Mouse (Mus musculus): Measurements from ENCODE around the gene Gm11565. TPM values are rescaled to one million over a fixed set of nuclear protein-coding genes. Genes with fewer than 3 reads are reported as not detected.
"Not testable (repeated sequence)": the region's sequence is repeated elsewhere in the genome, so short reads cannot be mapped to it uniquely, and the experiment has no call there.

Gm11565 gene
- total RNA-seq (2014; rRNA removed; ENCODE audit: low replicate concordance) = not detected in 2 replicates
- polyA plus RNA-seq (2015; fragmentation: Nextera tagmentation; extraction: Ambion mirVana) = not detected in 2 replicates

GRCm38 (mm10) chr11:99914451-99914850 lies at the start of gene Gm11565:
Gm11565 (plus strand) TSS chr11:99914751.
- H3K9ac ChIP-seq (replicated peaks; ENCODE audit: low read depth, low read length) = no peak within 1 kb of the TSS
- H3K9me3 ChIP-seq (replicated peaks; ENCODE audit: control insufficient read depth, low read length) = no peaks in the 10 kb centered on the region
- H3K36me3 ChIP-seq (replicated peaks; ENCODE audit: control insufficient read depth, insufficient read depth, low read length) = no peaks in the 10 kb centered on the region
- no peak for TF ChIP-seq CTCF (IDR thresholded peaks at IDR 0.05; ENCODE audit: low read depth)
- TF ChIP-seq EP300 (IDR thresholded peaks at IDR 0.05; ENCODE audit: low read depth) = no peak
- no peaks in the 10 kb centered on the region for H3K4me1 ChIP-seq (ENCODE audit: control insufficient read depth, insufficient read depth)
- DNase-seq (ENCODE audit: low spot score) (no peak), ATAC-seq (ENCODE audit: insufficient read depth, low read depth) (no peak)
- no peak within 1 kb of the TSS for H3K4me2 ChIP-seq (ENCODE audit: low read depth, low read length)
- H3K4me3 ChIP-seq (ENCODE audit: low read depth, low read length) = no peak within 1 kb of the TSS
- H3K27ac ChIP-seq (ENCODE audit: low read depth) = no peak within 1 kb of the TSS
- WGBS = 82% methylated on average over 3 of the region's 3 CpGs
- no peaks in the 10 kb centered on the region for H3K27me3 ChIP-seq (ENCODE audit: control insufficient read depth, insufficient read depth, low read length)

GRCm38 (mm10) chr11:99873089-99873488 lies 41.5 kb upstream of the Gm11565 start, which contains the start of gene Krtap9-1:
Krtap9-1 (plus strand) TSS chr11:99873389.
- 46% methylated on average over 1 of the region's 1 CpGs for WGBS
- H3K4me1 ChIP-seq (ENCODE audit: control insufficient read depth, insufficient read depth); H3K27me3 ChIP-seq (ENCODE audit: control insufficient read depth, insufficient read depth, low read length); H3K4me2 ChIP-seq (ENCODE audit: low read depth, low read length); H3K9ac ChIP-seq (replicated peaks; ENCODE audit: low read depth, low read length); DNase-seq (ENCODE audit: low spot score); H3K4me3 ChIP-seq (ENCODE audit: low read depth, low read length); H3K27ac ChIP-seq (ENCODE audit: low read depth); H3K9me3 ChIP-seq (replicated peaks; ENCODE audit: control insufficient read depth, low read length); H3K36me3 ChIP-seq (replicated peaks; ENCODE audit: control insufficient read depth, insufficient read depth, low read length); ATAC-seq (ENCODE audit: insufficient read depth, low read depth): not testable (repeated sequence)

DNA sequence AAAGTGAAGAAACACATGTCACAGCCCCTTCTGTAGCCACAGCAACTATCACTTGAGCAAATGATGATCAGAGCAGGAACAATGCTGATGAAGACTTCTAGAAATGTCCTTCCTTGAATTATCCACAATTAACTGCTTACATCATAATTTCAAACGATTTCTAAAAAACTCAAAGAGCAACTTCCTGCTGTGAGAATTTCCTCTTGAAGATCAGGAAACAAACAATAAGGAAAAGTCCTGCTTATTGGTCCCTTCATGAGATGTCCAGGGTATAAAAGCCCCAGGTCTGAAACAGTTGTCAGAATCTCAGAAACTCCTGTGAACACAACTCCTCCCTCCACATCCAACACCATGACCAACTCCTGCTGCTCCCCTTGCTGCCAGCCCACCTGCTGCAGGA lies 35.7 kb upstream of the Gm11565 start, which contains the start of gene Gm11567:
TSS of gene Gm11567 (plus strand) at position 301 of the 400 bp plus-strand sequence.
- not testable (repeated sequence) for H3K36me3 ChIP-seq (replicated peaks; ENCODE audit: control insufficient read depth, insufficient read depth, low read length); H3K4me3 ChIP-seq (ENCODE audit: low read depth, low read length); H3K9ac ChIP-seq (replicated peaks; ENCODE audit: low read depth, low read length); H3K27me3 ChIP-seq (ENCODE audit: control insufficient read depth, insufficient read depth, low read length); DNase-seq (ENCODE audit: low spot score); H3K27ac ChIP-seq (ENCODE audit: low read depth); ATAC-seq (ENCODE audit: insufficient read depth, low read depth); H3K9me3 ChIP-seq (replicated peaks; ENCODE audit: control insufficient read depth, low read length); H3K4me1 ChIP-seq (ENCODE audit: control insufficient read depth, insufficient read depth); H3K4me2 ChIP-seq (ENCODE audit: low read depth, low read length)
- 21% methylated on average over 1 of the region's 1 CpGs for WGBS

DNA sequence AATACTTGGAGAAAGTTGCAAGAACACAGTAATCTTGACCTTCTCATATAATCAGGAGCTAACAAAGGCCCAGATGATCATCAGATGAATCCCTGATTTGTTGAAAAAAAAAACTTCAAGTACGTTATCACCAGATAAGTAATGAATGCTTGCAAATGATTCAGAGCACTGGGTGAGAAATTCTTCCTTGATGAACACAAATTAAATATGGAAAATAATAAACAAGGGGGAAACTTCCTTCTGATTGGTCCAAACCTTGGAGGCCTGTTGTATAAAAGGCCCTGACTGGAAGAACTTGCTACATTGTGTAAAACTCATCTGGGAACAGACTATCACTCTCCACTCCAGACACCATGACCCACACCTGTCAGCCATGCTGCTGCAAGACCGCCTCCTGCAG lies 6.9 kb upstream of the Gm11565 start, which contains the start of gene Krtap31-1:
TSS of gene Krtap31-1 (plus strand) at position 301 of the 400 bp plus-strand sequence.
- TF ChIP-seq CTCF (IDR thresholded peaks at IDR 0.05; ENCODE audit: low read depth) (no peak), EP300 (IDR thresholded peaks at IDR 0.05; ENCODE audit: low read depth) (no peak)
- no peaks in the 10 kb centered on the region for H3K36me3 ChIP-seq (replicated peaks; ENCODE audit: control insufficient read depth, insufficient read depth, low read length)
- 67% methylated on average over 2 of the region's 2 CpGs for WGBS
- H3K9ac ChIP-seq (replicated peaks; ENCODE audit: low read depth, low read length) = no peak within 1 kb of the TSS
- no peak within 1 kb of the TSS for H3K4me2 ChIP-seq (ENCODE audit: low read depth, low read length)
- no peaks in the 10 kb centered on the region for H3K4me1 ChIP-seq (ENCODE audit: control insufficient read depth, insufficient read depth)
- DNase-seq (ENCODE audit: low spot score) (no peak), ATAC-seq (ENCODE audit: insufficient read depth, low read depth) (no peak)
- H3K27me3 ChIP-seq (ENCODE audit: control insufficient read depth, insufficient read depth, low read length) = no peaks in the 10 kb centered on the region
- H3K4me3 ChIP-seq (ENCODE audit: low read depth, low read length) = no peak within 1 kb of the TSS
- no peaks in the 10 kb centered on the region for H3K9me3 ChIP-seq (replicated peaks; ENCODE audit: control insufficient read depth, low read length)
- H3K27ac ChIP-seq (ENCODE audit: low read depth) = no peak within 1 kb of the TSS

DNA sequence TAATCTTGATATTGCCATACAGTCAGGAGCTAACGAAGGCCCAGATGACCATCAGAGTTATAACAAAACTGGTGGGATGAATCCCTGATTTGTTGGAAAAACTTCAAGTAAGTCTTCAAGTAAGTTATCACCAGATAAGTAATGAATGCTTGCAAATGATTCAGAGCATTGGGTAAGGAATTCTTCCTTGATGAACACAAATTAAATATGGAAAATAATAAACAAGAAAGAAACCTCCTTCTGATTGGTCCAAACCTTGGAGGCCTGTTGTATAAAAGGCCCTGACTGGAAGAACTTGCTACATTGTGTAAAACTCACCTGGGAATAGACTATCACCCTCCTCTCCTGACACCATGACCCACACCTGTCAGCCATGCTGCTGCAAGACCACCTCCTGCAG lies 21.4 kb downstream of the Gm11565 start, which contains the start of gene Krtap31-2:
TSS of gene Krtap31-2 (plus strand) at position 301 of the 400 bp plus-strand sequence.
- TF ChIP-seq CTCF (IDR thresholded peaks at IDR 0.05; ENCODE audit: low read depth) (no peak), EP300 (IDR thresholded peaks at IDR 0.05; ENCODE audit: low read depth) (no peak)
- no peaks in the 10 kb centered on the region for H3K9me3 ChIP-seq (replicated peaks; ENCODE audit: control insufficient read depth, low read length)
- 76% methylated on average over 1 of the region's 1 CpGs for WGBS

GRCm38 (mm10) chr11:99937751-99938264 lies 23.3 kb downstream of the Gm11565 start:
- no peak for ATAC-seq (ENCODE audit: insufficient read depth, low read depth)
- no peak for TF ChIP-seq CTCF (IDR thresholded peaks at IDR 0.05; ENCODE audit: low read depth)
- no peak for TF ChIP-seq EP300 (IDR thresholded peaks at IDR 0.05; ENCODE audit: low read depth)
- H3K9me3 ChIP-seq (replicated peaks; ENCODE audit: control insufficient read depth, low read length) = no peaks in the 10 kb centered on the region
- no peak overlapping the region for H3K9ac ChIP-seq (replicated peaks; ENCODE audit: low read depth, low read length)
- no peak for DNase-seq (ENCODE audit: low spot score)
- H3K4me3 ChIP-seq (ENCODE audit: low read depth, low read length) = no peak overlapping the region
- no peak overlapping the region for H3K4me2 ChIP-seq (ENCODE audit: low read depth, low read length)
- no peaks in the 10 kb centered on the region for H3K27me3 ChIP-seq (ENCODE audit: control insufficient read depth, insufficient read depth, low read length)
- no peak overlapping the region for H3K27ac ChIP-seq (ENCODE audit: low read depth)
- 78% methylated on average over 9 of the region's 9 CpGs for WGBS
- H3K36me3 ChIP-seq (replicated peaks; ENCODE audit: control insufficient read depth, insufficient read depth, low read length) = no peaks in the 10 kb centered on the region
- no peaks in the 10 kb centered on the region for H3K4me1 ChIP-seq (ENCODE audit: control insufficient read depth, insufficient read depth)

More for the DNA sequence above, 21.4 kb downstream of the Gm11565 start, which contains the start of gene Krtap31-2:
- ATAC-seq (ENCODE audit: insufficient read depth, low read depth) = no peak
- no peak for DNase-seq (ENCODE audit: low spot score)
- Histone ChIP-seq H3K4me1 (ENCODE audit: control insufficient read depth, insufficient read depth) (no peaks in the 10 kb centered on the region), H3K4me2 (ENCODE audit: low read depth, low read length) (no peak within 1 kb of the TSS), H3K36me3 (replicated peaks; ENCODE audit: control insufficient read depth, insufficient read depth, low read length) (no peaks in the 10 kb centered on the region), H3K9ac (replicated peaks; ENCODE audit: low read depth, low read length) (no peak within 1 kb of the TSS), H3K4me3 (ENCODE audit: low read depth, low read length) (no peak within 1 kb of the TSS), H3K27ac (ENCODE audit: low read depth) (no peak within 1 kb of the TSS), H3K27me3 (ENCODE audit: control insufficient read depth, insufficient read depth, low read length) (no peaks in the 10 kb centered on the region)

Measured in heart, postnatal 0 days (tissue).